Mouse (Mus musculus): ENCODE data around the gene Frmpd1.

The Frmpd1 gene

GRCm38 (mm10) chr4:45320159-45320816, 135.6 kb downstream of the Frmpd1 start:
- in situ Hi-C loops (cut with MboI, MseI): no loop called here

- in situ Hi-C loops (cut with MboI, MseI): no loop called here
These were observed 146.5 kb downstream of the Frmpd1 start for GRCm38 (mm10) chr4:45331139-45331538.

GRCm38 (mm10) chr4:45332466-45332865, 147.8 kb downstream of the Frmpd1 start:
- in situ Hi-C loops (cut with MboI, MseI): no loop called here

All from regulatory T cell (primary cell).